Mouse (Mus musculus) heart, embryonic 13.5 days (tissue): ENCODE data around the gene Ifit2. TPM values are rescaled to one million over a fixed set of nuclear protein-coding genes. Genes with fewer than 3 reads are reported as not detected.
"Not testable (repeated sequence)": the region's sequence is repeated elsewhere in the genome, so short reads cannot be mapped to it uniquely, and the experiment has no call there.

Source experiments
- ATAC-seq: fragments of 200-750 bp; cut with Nextera tagmentation; 2 replicates; pipeline ENCODE4 v1.8.0; 2017; ENCODE audit warnings: moderate TSS enrichment; ENCODE audit not compliant: insufficient number of reproducible peaks, low FRiP score, low TSS enrichment; ENCODE audit errors: extremely low read depth
- H3K27ac ChIP-seq: fragments of 300-500 bp; sonication (generic); replicated peaks from 2 replicates; pipeline ENCODE4 v1.5.1; 2015; ENCODE audit warnings: moderate library complexity, mild to moderate bottlenecking, inconsistent platforms
- H3K27me3 ChIP-seq: fragments of 300-500 bp; sonication (generic); replicated peaks from 2 replicates; pipeline ENCODE4 v1.6.1; 2015; ENCODE audit warnings: mild to moderate bottlenecking, inconsistent platforms
- H3K36me3 ChIP-seq: fragments of 300-500 bp; sonication (generic); 2 replicates; pipeline ENCODE4 v1.6.1; 2015; ENCODE audit warnings: mild to moderate bottlenecking, inconsistent platforms
- H3K4me1 ChIP-seq: fragments of 300-500 bp; sonication (generic); 2 replicates; pipeline ENCODE4 v1.6.1; 2015; ENCODE audit warnings: inconsistent platforms
- H3K4me2 ChIP-seq: fragments of 300-500 bp; sonication (generic); 2 replicates; pipeline ENCODE4 v1.6.1; 2015; ENCODE audit warnings: inconsistent platforms, mild to moderate bottlenecking, moderate library complexity
- H3K4me3 ChIP-seq: fragments of 300-500 bp; sonication (generic); 2 replicates; pipeline ENCODE4 v1.5.1; 2015; ENCODE audit warnings: moderate library complexity, mild to moderate bottlenecking, inconsistent platforms
- H3K9ac ChIP-seq: fragments of 300-500 bp; sonication (generic); 2 replicates; pipeline ENCODE4 v1.6.1; 2015; ENCODE audit warnings: inconsistent platforms, mild to moderate bottlenecking, moderate library complexity
- H3K9me3 ChIP-seq: fragments of 300-500 bp; sonication (generic); 2 replicates; pipeline ENCODE4 v1.6.1; 2016; ENCODE audit warnings: inconsistent platforms
- WGBS: fragments of 180-500 bp; shearing (Covaris S2); methylation state at CpG from one replicate; pipeline ENCODE4 v1.1.7; 2015; ENCODE audit warnings: mixed read lengths; 5-methylcytosine and 5-hydroxymethylcytosine counted together
- polyA plus RNA-seq: library from polyadenylated mRNA; unstranded; fragments of >200 nt; fragmentation: Nextera tagmentation; extraction: Ambion mirVana; gene quantifications from 2 replicates; pipeline ENCODE4 v1.2.1, GENCODE M21; 2015

The Ifit2 gene
- polyA plus RNA-seq, 1 experiment from 2014 or later = 6.2 TPM

GRCm38 (mm10) chr19:34573650-34574049, 23.2 kb downstream of the Ifit2 start:
- no peak overlapping the region for H3K4me3 ChIP-seq
- no peak overlapping the region for H3K27ac ChIP-seq
- H3K9ac ChIP-seq = no peak overlapping the region
- H3K4me2 ChIP-seq = no peak overlapping the region
- H3K9me3 ChIP-seq = no peaks in the 10 kb centered on the region
- H3K4me1 ChIP-seq = peaks cover 14% of the 10 kb centered on the region
- no peaks in the 10 kb centered on the region for H3K27me3 ChIP-seq
- 88% methylated on average over 5 of the region's 5 CpGs for WGBS
- no peak for ATAC-seq
- peaks cover 10% of the 10 kb centered on the region; the same call in 1 of the 2 replicates for H3K36me3 ChIP-seq

- ATAC-seq = no peak
- no peaks in the 10 kb centered on the region for H3K9me3 ChIP-seq
- H3K4me2 ChIP-seq = no peak overlapping the region
- no peak overlapping the region for H3K4me3 ChIP-seq
- WGBS = 58% methylated on average over 1 of the region's 1 CpGs
- no peaks in the 10 kb centered on the region for H3K4me1 ChIP-seq
- H3K27me3 ChIP-seq = no peaks in the 10 kb centered on the region
- no peak overlapping the region for H3K27ac ChIP-seq
- H3K36me3 ChIP-seq = peaks cover 10% of the 10 kb centered on the region; the same call in 1 of the 2 replicates
- H3K9ac ChIP-seq = no peak overlapping the region
Measured at GRCm38 (mm10) chr19:34577121-34577520, 26.6 kb downstream of the Ifit2 start.

- H3K27ac ChIP-seq, H3K36me3 ChIP-seq, H3K9me3 ChIP-seq, H3K4me3 ChIP-seq, H3K4me1 ChIP-seq, ATAC-seq, H3K27me3 ChIP-seq, H3K9ac ChIP-seq, H3K4me2 ChIP-seq: not testable (repeated sequence)
- 82% methylated on average over 2 of the region's 2 CpGs for WGBS
Measured at GRCm38 (mm10) chr19:34582696-34583095, 32.2 kb downstream of the Ifit2 start.

GRCm38 (mm10) chr19:34583126-34583766, 32.8 kb downstream of the Ifit2 start, which contains the start of gene Ifit3:
Gene Ifit3 (plus strand): TSS chr19:34583531.
- H3K4me1 ChIP-seq, ATAC-seq: not testable (repeated sequence)
- 34% methylated on average over 2 of the region's 2 CpGs for WGBS

GRCm38 (mm10) chr19:34585740-34586458, 35.4 kb downstream of the Ifit2 start:
- H3K9ac ChIP-seq, H3K9me3 ChIP-seq, H3K4me2 ChIP-seq, H3K27ac ChIP-seq, H3K27me3 ChIP-seq, H3K4me1 ChIP-seq, H3K36me3 ChIP-seq, ATAC-seq, H3K4me3 ChIP-seq: not testable (repeated sequence)
- WGBS = 57% methylated on average over 5 of the region's 5 CpGs

More at GRCm38 (mm10) chr19:34583126-34583766, 32.8 kb downstream of the Ifit2 start, which contains the start of gene Ifit3:
- not testable (repeated sequence) for H3K9ac ChIP-seq, H3K4me2 ChIP-seq, H3K27me3 ChIP-seq, H3K36me3 ChIP-seq, H3K9me3 ChIP-seq, H3K27ac ChIP-seq, H3K4me3 ChIP-seq

GRCm38 (mm10) chr19:34587898-34588692, 37.6 kb downstream of the Ifit2 start:
- H3K4me2 ChIP-seq, H3K36me3 ChIP-seq, H3K9ac ChIP-seq, ATAC-seq, H3K4me1 ChIP-seq, H3K4me3 ChIP-seq, H3K27ac ChIP-seq, H3K27me3 ChIP-seq, H3K9me3 ChIP-seq: not testable (repeated sequence)
- WGBS = 66% methylated on average over 7 of the region's 12 CpGs

GRCm38 (mm10) chr19:34588959-34589358, 38.5 kb downstream of the Ifit2 start:
- Histone ChIP-seq H3K4me2 (no peak overlapping the region), H3K9me3 (no peaks in the 10 kb centered on the region), H3K36me3 (no peaks in the 10 kb centered on the region), H3K27ac (no peak overlapping the region), H3K27me3 (no peaks in the 10 kb centered on the region), H3K4me3 (no peak overlapping the region), H3K4me1 (peaks cover 4% of the 10 kb centered on the region; the same call in 1 of the 2 replicates), H3K9ac (no peak overlapping the region)
- no peak for ATAC-seq

- H3K4me3 ChIP-seq = no peak overlapping the region
- no peak overlapping the region for H3K9ac ChIP-seq
- ATAC-seq = no peak
- H3K36me3 ChIP-seq = no peaks in the 10 kb centered on the region
- H3K27ac ChIP-seq = no peak overlapping the region
- no peaks in the 10 kb centered on the region for H3K27me3 ChIP-seq
- WGBS = 75% methylated on average over 2 of the region's 2 CpGs
- peaks cover 18% of the 10 kb centered on the region for H3K4me1 ChIP-seq
- H3K9me3 ChIP-seq = no peaks in the 10 kb centered on the region
- no peak overlapping the region for H3K4me2 ChIP-seq
Measured at GRCm38 (mm10) chr19:34593456-34593855, 43.0 kb downstream of the Ifit2 start.

GRCm38 (mm10) chr19:34594523-34594922, 44.0 kb downstream of the Ifit2 start:
- H3K4me2 ChIP-seq, ATAC-seq, H3K36me3 ChIP-seq, H3K9ac ChIP-seq, H3K4me3 ChIP-seq, H3K27ac ChIP-seq, H3K27me3 ChIP-seq, H3K9me3 ChIP-seq: not testable (repeated sequence)
- WGBS = 73% methylated on average over 3 of the region's 3 CpGs
- H3K4me1 ChIP-seq = peaks cover 23% of the 10 kb centered on the region

- H3K4me1 ChIP-seq = peaks cover 23% of the 10 kb centered on the region
- H3K4me2 ChIP-seq = no peak overlapping the region
- no peak for ATAC-seq
Measured at GRCm38 (mm10) chr19:34596811-34597210, 46.3 kb downstream of the Ifit2 start.

GRCm38 (mm10) chr19:34598341-34598740, 47.8 kb downstream of the Ifit2 start:
- H3K4me2 ChIP-seq = no peak overlapping the region
- no peak for ATAC-seq
- H3K9ac ChIP-seq = no peak overlapping the region
- H3K27ac ChIP-seq = peak overlapping the region; percentile 12; the same call in 1 of the 2 replicates
- H3K9me3 ChIP-seq = no peaks in the 10 kb centered on the region
- peaks cover 23% of the 10 kb centered on the region for H3K4me1 ChIP-seq
- H3K36me3 ChIP-seq = no peaks in the 10 kb centered on the region
- 51% methylated on average over 2 of the region's 2 CpGs for WGBS
- H3K4me3 ChIP-seq = no peak overlapping the region
- H3K27me3 ChIP-seq = no peaks in the 10 kb centered on the region

More at GRCm38 (mm10) chr19:34596811-34597210, 46.3 kb downstream of the Ifit2 start:
- Histone ChIP-seq H3K36me3 (no peaks in the 10 kb centered on the region), H3K27me3 (no peaks in the 10 kb centered on the region), H3K9ac (no peak overlapping the region), H3K27ac (no peak overlapping the region), H3K9me3 (no peaks in the 10 kb centered on the region), H3K4me3 (no peak overlapping the region)
